Mouse (Mus musculus): Measurements from ENCODE around the gene Madcam1. TPM values are rescaled to one million over a fixed set of nuclear protein-coding genes. Genes with fewer than 3 reads are reported as not detected.

Gene Madcam1
- polyA plus RNA-seq, 1 experiment from 2014 or later, result 2.3 TPM

DNA sequence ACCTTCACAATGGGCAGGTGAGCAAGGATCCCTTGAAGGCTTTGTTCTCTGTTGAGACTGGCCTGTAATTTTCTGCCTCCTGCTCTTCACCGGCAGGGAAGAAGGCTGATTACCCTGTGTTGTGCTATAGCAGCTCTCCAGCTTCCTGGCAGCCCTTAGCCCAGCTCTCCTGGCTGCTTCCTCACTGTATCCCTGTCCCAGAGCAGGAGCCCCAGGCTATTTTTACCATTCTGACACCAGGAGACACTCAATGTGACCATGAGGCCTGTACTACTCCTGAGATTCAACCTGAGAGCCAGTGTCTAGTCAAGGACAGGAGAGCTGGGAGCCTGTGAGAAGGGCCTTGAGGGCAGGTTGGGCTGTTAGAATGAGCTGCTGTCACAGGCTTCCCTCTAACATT, 22.3 kb downstream of the Madcam1 start:
- WGBS, result 91% methylated on average over 1 of the region's 1 CpGs
- H3K36me3 ChIP-seq (ENCODE audit: insufficient read depth, low read length), result peaks cover 53% of the 10 kb centered on the region

GRCm38 (mm10) chr10:79687513-79687912, 23.2 kb downstream of the Madcam1 start:
- Histone ChIP-seq H3K4me2 (replicated peaks; ENCODE audit: low read depth, low read length) (no peak overlapping the region), H3K36me3 (ENCODE audit: insufficient read depth, low read length) (peaks cover 53% of the 10 kb centered on the region), H3K27ac (ENCODE audit: low read length) (no peak overlapping the region), H3K27me3 (ENCODE audit: insufficient read depth, low read length) (no peaks in the 10 kb centered on the region), H3K9ac (replicated peaks; ENCODE audit: low read length) (no peak overlapping the region), H3K4me1 (ENCODE audit: insufficient read depth, low read length) (peaks cover 16% of the 10 kb centered on the region), H3K4me3 (ENCODE audit: low read length) (no peak overlapping the region), H3K9me3 (ENCODE audit: low read length) (peaks cover 6% of the 10 kb centered on the region; the same call in 1 of the 2 replicates)
- no peak for ATAC-seq (ENCODE audit: low FRiP score, low TSS enrichment)
- 97% methylated on average over 6 of the region's 6 CpGs for WGBS

More for the DNA sequence above, 22.3 kb downstream of the Madcam1 start:
- H3K4me1 ChIP-seq (ENCODE audit: insufficient read depth, low read length), result peaks cover 16% of the 10 kb centered on the region
- H3K4me3 ChIP-seq (ENCODE audit: low read length), result no peak overlapping the region
- no peak for ATAC-seq (ENCODE audit: low FRiP score, low TSS enrichment)
- no peaks in the 10 kb centered on the region for H3K27me3 ChIP-seq (ENCODE audit: insufficient read depth, low read length)
- no peak overlapping the region for H3K9ac ChIP-seq (replicated peaks; ENCODE audit: low read length)
- H3K4me2 ChIP-seq (replicated peaks; ENCODE audit: low read depth, low read length), result no peak overlapping the region
- no peak overlapping the region for H3K27ac ChIP-seq (ENCODE audit: low read length)
- H3K9me3 ChIP-seq (ENCODE audit: low read length), result 0 out of 2 replicates have a peak, but pooled peaks cover under 1% of the 10 kb centered on the region

DNA sequence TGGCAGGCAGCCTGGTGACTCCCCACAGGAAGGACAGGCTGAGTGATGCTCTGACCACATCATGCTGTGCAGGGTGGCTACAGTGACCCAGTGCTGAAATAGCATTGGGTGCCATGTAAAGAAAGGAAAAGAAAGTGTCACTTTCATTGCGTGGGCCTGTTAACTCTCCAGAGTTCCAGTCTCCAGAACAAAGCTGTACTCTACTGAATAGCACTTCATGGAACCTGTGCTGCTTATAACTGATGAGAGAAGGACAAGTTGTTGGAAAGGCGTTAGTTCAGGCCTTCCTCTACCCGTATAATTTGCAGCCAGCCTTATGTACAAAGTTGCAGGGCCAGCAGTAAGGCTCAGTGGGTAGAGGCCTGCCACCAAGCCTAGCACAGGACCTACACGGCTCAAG, 24.4 kb downstream of the Madcam1 start, which contains the start of gene Gzmm:
Gzmm (plus strand) TSS at position 301 of the 400 bp plus-strand sequence.
- Histone ChIP-seq H3K4me3 (ENCODE audit: low read length) (no peak within 1 kb of the TSS), H3K27me3 (ENCODE audit: insufficient read depth, low read length) (no peaks in the 10 kb centered on the region), H3K9me3 (ENCODE audit: low read length) (peaks cover 6% of the 10 kb centered on the region; the same call in 1 of the 2 replicates), H3K4me1 (ENCODE audit: insufficient read depth, low read length) (peaks cover 6% of the 10 kb centered on the region), H3K4me2 (replicated peaks; ENCODE audit: low read depth, low read length) (no peak within 1 kb of the TSS), H3K27ac (ENCODE audit: low read length) (no peak within 1 kb of the TSS), H3K9ac (replicated peaks; ENCODE audit: low read length) (no peak within 1 kb of the TSS), H3K36me3 (ENCODE audit: insufficient read depth, low read length) (peaks cover 53% of the 10 kb centered on the region)
- WGBS, result 78% methylated on average over 4 of the region's 4 CpGs
- no peak for ATAC-seq (ENCODE audit: low FRiP score, low TSS enrichment)

- no peak overlapping the region for H3K4me2 ChIP-seq (replicated peaks; ENCODE audit: low read depth, low read length)
- peaks cover 2% of the 10 kb centered on the region for H3K4me1 ChIP-seq (ENCODE audit: insufficient read depth, low read length)
- no peak overlapping the region for H3K27ac ChIP-seq (ENCODE audit: low read length)
- H3K36me3 ChIP-seq (ENCODE audit: insufficient read depth, low read length), result peaks cover 52% of the 10 kb centered on the region
- H3K27me3 ChIP-seq (ENCODE audit: insufficient read depth, low read length), result no peaks in the 10 kb centered on the region
- 88% methylated on average over 3 of the region's 3 CpGs for WGBS
- no peak overlapping the region for H3K4me3 ChIP-seq (ENCODE audit: low read length)
- H3K9ac ChIP-seq (replicated peaks; ENCODE audit: low read length), result no peak overlapping the region
- no peak for ATAC-seq (ENCODE audit: low FRiP score, low TSS enrichment)
- peaks cover 6% of the 10 kb centered on the region; the same call in 1 of the 2 replicates for H3K9me3 ChIP-seq (ENCODE audit: low read length)
Observed at GRCm38 (mm10) chr10:79689178-79689577, 24.8 kb downstream of the Madcam1 start.

- no peak overlapping the region for H3K4me2 ChIP-seq (replicated peaks; ENCODE audit: low read depth, low read length)
- no peak overlapping the region for H3K4me3 ChIP-seq (ENCODE audit: low read length)
- peaks cover 23% of the 10 kb centered on the region for H3K36me3 ChIP-seq (ENCODE audit: insufficient read depth, low read length)
- ATAC-seq (ENCODE audit: low FRiP score, low TSS enrichment), result no peak
- WGBS, result 95% methylated on average over 2 of the region's 2 CpGs
- peaks cover 12% of the 10 kb centered on the region; the same call in 1 of the 2 replicates for H3K4me1 ChIP-seq (ENCODE audit: insufficient read depth, low read length)
- no peak overlapping the region for H3K9ac ChIP-seq (replicated peaks; ENCODE audit: low read length)
- no peak overlapping the region for H3K27ac ChIP-seq (ENCODE audit: low read length)
- peaks cover 6% of the 10 kb centered on the region; the same call in 1 of the 2 replicates for H3K9me3 ChIP-seq (ENCODE audit: low read length)
- no peaks in the 10 kb centered on the region for H3K27me3 ChIP-seq (ENCODE audit: insufficient read depth, low read length)
Observed at GRCm38 (mm10) chr10:79691986-79692548, 27.7 kb downstream of the Madcam1 start.

DNA sequence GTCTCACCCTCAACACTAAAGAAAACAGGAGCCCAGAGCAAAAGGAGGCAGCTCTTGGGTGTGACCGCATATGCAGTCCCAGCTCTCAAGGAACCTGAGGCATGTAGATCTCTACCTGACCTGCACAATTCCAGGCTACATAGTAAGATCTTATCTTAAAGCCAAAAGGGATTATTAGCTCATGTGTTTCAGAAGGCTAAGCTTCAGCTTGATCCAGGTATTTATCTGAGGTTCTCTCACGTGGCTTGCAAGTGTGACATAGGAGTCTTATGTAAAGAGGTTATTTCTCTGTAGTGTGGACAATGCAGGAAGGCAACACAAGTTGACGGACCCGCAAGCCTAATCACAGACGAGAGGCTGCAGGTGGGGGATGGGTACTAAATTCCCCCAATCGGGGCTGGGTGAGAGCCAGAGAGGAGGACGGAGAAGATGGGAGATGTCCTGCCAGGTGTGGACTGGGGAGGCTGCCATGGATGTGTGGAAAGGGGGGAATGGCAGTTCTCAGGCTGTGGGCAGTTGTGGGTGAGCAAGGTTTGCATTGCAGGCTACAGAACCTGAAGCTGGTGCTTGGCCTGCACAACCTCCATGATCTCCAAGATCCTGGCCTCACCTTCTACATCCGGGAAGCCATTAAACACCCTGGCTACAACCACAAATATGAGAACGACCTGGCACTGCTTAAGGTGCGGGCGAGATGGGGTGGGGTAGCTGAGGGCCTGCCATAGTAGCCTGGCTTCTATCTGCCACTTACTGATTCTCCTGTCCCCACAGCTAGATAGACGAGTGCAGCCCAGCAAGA, 29.4 kb downstream of the Madcam1 start:
- no peak for ATAC-seq (ENCODE audit: low FRiP score, low TSS enrichment)
- 73% methylated on average over 12 of the region's 12 CpGs for WGBS
- no peak overlapping the region for H3K9ac ChIP-seq (replicated peaks; ENCODE audit: low read length)
- no peaks in the 10 kb centered on the region for H3K27me3 ChIP-seq (ENCODE audit: insufficient read depth, low read length)
- H3K4me1 ChIP-seq (ENCODE audit: insufficient read depth, low read length), result peaks cover 12% of the 10 kb centered on the region; the same call in 1 of the 2 replicates
- H3K4me3 ChIP-seq (ENCODE audit: low read length), result no peak overlapping the region
- no peak overlapping the region for H3K4me2 ChIP-seq (replicated peaks; ENCODE audit: low read depth, low read length)
- peaks cover 7% of the 10 kb centered on the region for H3K36me3 ChIP-seq (ENCODE audit: insufficient read depth, low read length)
- peaks cover 6% of the 10 kb centered on the region; the same call in 1 of the 2 replicates for H3K9me3 ChIP-seq (ENCODE audit: low read length)
- no peak overlapping the region for H3K27ac ChIP-seq (ENCODE audit: low read length)

GRCm38 (mm10) chr10:79694379-79694655, 30.0 kb downstream of the Madcam1 start:
- Histone ChIP-seq H3K4me3 (ENCODE audit: low read length) (no peak overlapping the region), H3K9me3 (ENCODE audit: low read length) (peaks cover 6% of the 10 kb centered on the region; the same call in 1 of the 2 replicates), H3K27ac (ENCODE audit: low read length) (no peak overlapping the region), H3K27me3 (ENCODE audit: insufficient read depth, low read length) (no peaks in the 10 kb centered on the region), H3K4me1 (ENCODE audit: insufficient read depth, low read length) (peaks cover 12% of the 10 kb centered on the region; the same call in 1 of the 2 replicates), H3K36me3 (ENCODE audit: insufficient read depth, low read length) (peaks cover 1% of the 10 kb centered on the region), H3K4me2 (replicated peaks; ENCODE audit: low read depth, low read length) (no peak overlapping the region), H3K9ac (replicated peaks; ENCODE audit: low read length) (no peak overlapping the region)
- no peak for ATAC-seq (ENCODE audit: low FRiP score, low TSS enrichment)
- 85% methylated on average over 6 of the region's 6 CpGs for WGBS

GRCm38 (mm10) chr10:79695231-79696128, 31.1 kb downstream of the Madcam1 start:
- Histone ChIP-seq H3K4me1 (ENCODE audit: insufficient read depth, low read length) (peaks cover 12% of the 10 kb centered on the region; the same call in 1 of the 2 replicates), H3K27ac (ENCODE audit: low read length) (peak overlapping the region; percentile 84), H3K4me2 (replicated peaks; ENCODE audit: low read depth, low read length) (no peak overlapping the region), H3K4me3 (ENCODE audit: low read length) (no peak overlapping the region), H3K36me3 (ENCODE audit: insufficient read depth, low read length) (no peaks in the 10 kb centered on the region), H3K9ac (replicated peaks; ENCODE audit: low read length) (no peak overlapping the region), H3K27me3 (ENCODE audit: insufficient read depth, low read length) (no peaks in the 10 kb centered on the region), H3K9me3 (ENCODE audit: low read length) (peaks cover 6% of the 10 kb centered on the region; the same call in 1 of the 2 replicates)
- WGBS, result 64% methylated on average over 13 of the region's 13 CpGs
- peak; percentile 59; the same call in 1 of the 2 replicates for ATAC-seq (ENCODE audit: low FRiP score, low TSS enrichment)

DNA sequence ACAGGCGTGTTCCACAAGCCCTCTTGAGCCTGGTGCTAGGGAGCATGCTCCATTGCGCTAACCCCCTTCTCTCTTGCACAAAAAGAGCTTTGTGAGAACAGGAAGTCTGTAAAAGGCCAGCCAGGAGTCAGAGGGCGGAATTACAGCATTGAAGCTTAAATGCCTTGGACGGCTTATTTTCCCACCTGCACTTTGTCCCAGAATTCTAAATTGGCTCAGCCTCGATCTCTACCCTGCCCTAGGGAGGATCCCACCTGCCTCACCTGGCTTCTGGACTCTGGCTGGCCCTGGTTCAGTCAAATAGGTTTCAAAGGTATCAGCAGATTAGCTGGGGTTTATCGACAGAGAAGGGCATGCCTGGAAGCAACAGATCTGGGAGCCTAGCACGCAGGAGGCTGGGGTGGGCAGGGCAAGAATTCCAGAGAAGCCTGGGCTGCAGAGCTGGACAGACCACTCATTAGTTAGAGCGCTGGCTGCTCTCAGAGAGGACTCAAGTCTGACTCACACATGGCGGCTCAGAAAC, 31.8 kb downstream of the Madcam1 start:
- peak; percentile 28; the same call in 1 of the 2 replicates for ATAC-seq (ENCODE audit: low FRiP score, low TSS enrichment)

More for the DNA sequence above, 31.8 kb downstream of the Madcam1 start:
- Histone ChIP-seq H3K27me3 (ENCODE audit: insufficient read depth, low read length) (no peaks in the 10 kb centered on the region), H3K27ac (ENCODE audit: low read length) (peak overlapping the region; percentile 84), H3K4me2 (replicated peaks; ENCODE audit: low read depth, low read length) (no peak overlapping the region), H3K4me3 (ENCODE audit: low read length) (no peak overlapping the region), H3K36me3 (ENCODE audit: insufficient read depth, low read length) (no peaks in the 10 kb centered on the region), H3K9ac (replicated peaks; ENCODE audit: low read length) (peak overlapping the region; percentile 29; the same call in 1 of the 2 replicates), H3K4me1 (ENCODE audit: insufficient read depth, low read length) (peaks cover 19% of the 10 kb centered on the region), H3K9me3 (ENCODE audit: low read length) (peaks cover 6% of the 10 kb centered on the region; the same call in 1 of the 2 replicates)
- 49% methylated on average over 9 of the region's 9 CpGs for WGBS

All from kidney, embryonic 16.5 days (tissue).